Mouse (Mus musculus) limb, embryonic 14.5 days (tissue): Measurements from ENCODE around the gene Lrig3. TPM values are rescaled to one million over a fixed set of nuclear protein-coding genes. Genes with fewer than 3 reads are reported as not detected.
A peak's percentile ranks its signal among the peaks of the same experiment; 100 is the strongest.

ENCODE experiments used
- ATAC-seq: fragments of 200-750 bp; cut with Nextera tagmentation; 2 replicates; pipeline ENCODE4 v1.8.0; 2017; ENCODE audit warnings: low read depth, moderate number of reproducible peaks, moderate TSS enrichment; ENCODE audit not compliant: low FRiP score
- DNase-seq: peaks from one replicate; pipeline ENCODE4 v3.0.0-alpha.2; 2015; ENCODE audit warnings: low spot score
- H3K27ac ChIP-seq: fragments of 300-500 bp; sonication (generic); replicated peaks from 2 replicates; pipeline ENCODE4 v1.5.1; 2014; ENCODE audit warnings: low read depth, mild to moderate bottlenecking, low read length, moderate library complexity, mixed read lengths
- H3K27me3 ChIP-seq: fragments of 300-500 bp; sonication (generic); 2 replicates; pipeline ENCODE4 v1.6.1; 2014; ENCODE audit warnings: low read length, mixed read lengths; ENCODE audit not compliant: control insufficient read depth, insufficient read depth
- H3K36me3 ChIP-seq: fragments of 300-500 bp; sonication (generic); 2 replicates; pipeline ENCODE4 v1.6.1; 2014; ENCODE audit warnings: mild to moderate bottlenecking, low read length, moderate library complexity, mixed read lengths; ENCODE audit not compliant: control insufficient read depth, insufficient read depth
- H3K4me1 ChIP-seq: fragments of 300-500 bp; sonication (generic); 2 replicates; pipeline ENCODE4 v1.6.1; 2014; ENCODE audit warnings: antibody characterized with exemption, low read length, mixed read lengths; ENCODE audit not compliant: control insufficient read depth, insufficient read depth
- H3K4me2 ChIP-seq: fragments of 300-500 bp; sonication (generic); replicated peaks from 2 replicates; pipeline ENCODE4 v1.6.1; 2014; ENCODE audit warnings: low read depth, mild to moderate bottlenecking, low read length, moderate library complexity; ENCODE audit not compliant: severe bottlenecking
- H3K4me3 ChIP-seq: fragments of 300-500 bp; sonication (generic); replicated peaks from 2 replicates; pipeline ENCODE4 v1.5.1; 2014; ENCODE audit warnings: low read length
- H3K9ac ChIP-seq: fragments of 300-500 bp; sonication (generic); 2 replicates; pipeline ENCODE4 v1.6.1; 2014; ENCODE audit warnings: mild to moderate bottlenecking, low read depth, low read length, moderate library complexity; ENCODE audit not compliant: severe bottlenecking
- H3K9me3 ChIP-seq: fragments of 300-500 bp; sonication (generic); 2 replicates; pipeline ENCODE4 v1.6.1; 2016; ENCODE audit warnings: low read length; ENCODE audit not compliant: control insufficient read depth
- POLR2A ChIP-seq: fragments of 200-500 bp; IDR thresholded peaks from 2 replicates; pipeline ENCODE4 v1.8.0; 2012; ENCODE audit warnings: inconsistent platforms, mild to moderate bottlenecking, moderate library complexity, borderline replicate concordance; ENCODE audit not compliant: insufficient read depth, insufficient read length; ENCODE audit errors: extremely low read depth
- WGBS: fragments of 180-500 bp; shearing (Covaris S2); extraction: QIAGEN DNeasy Blood & Tissue Kit; methylation state at CpG from one replicate; pipeline ENCODE4 v1.1.7; 2014; 5-methylcytosine and 5-hydroxymethylcytosine counted together
- polyA plus RNA-seq, 2 experiments: library from polyadenylated mRNA; depleted of rRNA in 1 of 2; stranded (reverse) in 1 of 2; unstranded in 1 of 2; fragments of >200 nt; fragmentation: Nextera tagmentation in 1 of 2; extraction: Ambion mirVana in 1 of 2; gene quantifications; 2 replicates each; pipeline versions ENCODE4 v1.2.1 to v1.2.3; 2012 to 2014

Lrig3 gene
- polyA plus RNA-seq, 2 experiments: 47.0 to 84.9 TPM

DNA sequence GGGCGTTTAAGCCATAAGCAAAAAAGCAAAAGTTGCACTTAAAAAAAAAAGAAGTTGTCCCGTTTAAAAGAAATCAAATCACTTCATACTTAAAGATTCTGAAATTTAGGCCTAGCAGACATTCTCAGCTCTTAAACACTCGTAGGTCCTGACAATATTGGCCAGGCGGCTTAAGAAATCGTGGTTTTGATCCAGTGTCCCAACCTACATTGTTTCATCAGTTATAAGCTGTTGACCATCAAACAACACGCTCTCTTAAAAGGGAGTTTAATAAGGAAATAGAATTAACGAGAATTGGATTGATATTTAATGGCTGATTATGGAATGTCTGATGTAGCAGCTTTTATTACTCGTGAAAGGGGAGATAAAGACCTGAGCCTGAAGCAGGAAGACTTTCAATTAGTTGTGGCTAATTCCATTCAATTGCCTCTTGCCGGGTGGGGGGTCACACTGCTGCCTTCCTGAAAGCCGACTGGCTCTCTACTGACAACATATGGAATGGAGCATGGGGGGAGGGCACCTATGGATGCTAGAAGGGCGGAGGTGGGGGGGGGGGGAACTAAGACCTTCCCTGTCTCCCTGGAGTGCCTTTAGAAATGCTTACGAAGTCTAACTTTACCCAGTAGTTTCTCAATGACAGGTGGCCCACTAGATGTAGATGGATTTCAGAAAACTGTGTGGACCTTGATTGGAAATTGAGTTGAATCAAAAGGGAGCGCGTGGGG lies 1.6 kb downstream of the Lrig3 start:
- TF ChIP-seq POLR2A: peak; percentile 38; the same call in 1 of the 2 replicates

DNA sequence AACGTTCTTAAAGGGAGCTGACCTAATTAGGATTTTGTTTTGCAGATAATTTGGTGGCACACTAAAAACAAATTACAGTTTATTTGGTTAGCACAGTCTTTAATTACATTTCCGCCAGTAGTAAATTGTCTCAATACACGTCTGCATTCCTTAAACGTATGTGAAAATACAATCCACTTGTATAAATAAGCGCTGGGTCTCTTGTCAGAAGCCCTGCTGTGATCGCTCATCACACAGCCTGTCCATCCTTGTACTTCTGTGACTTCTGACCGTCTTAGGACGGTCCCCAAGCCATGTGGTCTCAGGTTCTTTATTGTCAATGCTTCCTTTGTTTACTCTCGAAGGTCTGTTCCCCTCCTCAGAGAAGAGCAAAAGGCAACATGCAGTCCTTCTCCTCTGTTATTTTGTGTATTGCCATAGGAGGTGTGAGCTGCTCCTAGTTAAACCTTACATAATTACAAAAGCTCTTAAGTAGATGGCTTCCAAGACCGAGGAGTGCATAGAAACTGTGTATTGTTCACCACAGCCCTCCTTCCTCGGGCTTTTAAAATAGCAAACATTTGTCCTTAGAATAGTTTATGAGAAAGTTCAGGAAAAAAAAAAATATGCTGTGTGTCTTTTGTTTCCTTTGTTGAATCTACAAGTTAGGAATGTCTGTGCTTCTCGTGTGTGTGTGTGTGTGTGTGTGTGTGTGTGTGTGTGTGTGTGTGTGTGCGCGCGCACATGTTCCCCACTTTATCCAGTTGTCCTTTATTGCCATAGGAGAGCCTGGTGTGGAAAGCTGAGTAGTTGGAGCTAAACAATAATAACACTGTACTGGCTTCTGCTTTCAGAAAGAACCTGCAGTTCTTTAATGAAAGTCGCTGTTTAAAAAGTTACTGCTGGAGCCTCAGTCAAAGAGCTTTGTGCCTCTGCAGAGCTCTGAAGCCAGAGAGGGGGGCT lies 2.5 kb downstream of the Lrig3 start:
- Histone ChIP-seq H3K27ac (peak overlapping the region; percentile 99), H3K36me3 (peaks cover 11% of the 10 kb centered on the region), H3K9ac (peak overlapping the region; percentile 100), H3K4me1 (peaks cover 30% of the 10 kb centered on the region), H3K4me3 (peak overlapping the region; percentile 95), H3K4me2 (peak overlapping the region; percentile 60), H3K27me3 (no peaks in the 10 kb centered on the region), H3K9me3 (no peaks in the 10 kb centered on the region)
- WGBS: 5% methylated on average over 16 of the region's 16 CpGs
- ATAC-seq (peak; percentile 9; the same call in 1 of the 2 replicates), DNase-seq (peak; percentile 65)
- no peak for TF ChIP-seq POLR2A

More for the DNA sequence above, 1.6 kb downstream of the Lrig3 start:
- peak overlapping the region; percentile 99 for H3K27ac ChIP-seq
- DNase-seq: peak; percentile 70
- H3K36me3 ChIP-seq: peaks cover 4% of the 10 kb centered on the region
- no peak for ATAC-seq
- H3K9ac ChIP-seq: peak overlapping the region; percentile 100
- no peaks in the 10 kb centered on the region for H3K9me3 ChIP-seq
- peaks cover 23% of the 10 kb centered on the region for H3K4me1 ChIP-seq
- no peaks in the 10 kb centered on the region for H3K27me3 ChIP-seq
- 4% methylated on average over 14 of the region's 14 CpGs for WGBS
- H3K4me3 ChIP-seq: peak overlapping the region; percentile 95
- peak overlapping the region; percentile 60 for H3K4me2 ChIP-seq

DNA sequence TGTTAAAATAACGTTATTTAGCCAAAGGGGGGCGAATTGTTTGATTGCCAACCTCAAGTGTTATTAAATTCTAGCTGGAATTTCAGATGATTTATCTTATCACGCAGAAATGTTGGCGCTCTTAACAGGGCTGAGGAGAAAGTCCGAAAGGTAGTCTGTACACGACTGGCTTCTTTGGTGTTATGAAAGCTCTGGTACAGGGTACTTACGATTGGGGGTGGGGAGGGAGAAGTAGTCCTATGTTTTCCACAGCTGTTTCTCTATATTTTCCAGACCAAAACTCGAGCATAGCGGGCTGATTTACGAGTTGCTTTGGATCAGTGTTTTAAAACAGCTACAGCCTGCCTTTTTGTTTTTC lies 3.1 kb downstream of the Lrig3 start:
- H3K4me1 ChIP-seq: peaks cover 35% of the 10 kb centered on the region
- H3K9ac ChIP-seq: peak overlapping the region; percentile 100
- no peaks in the 10 kb centered on the region for H3K9me3 ChIP-seq
- no peak for TF ChIP-seq POLR2A
- peaks cover 16% of the 10 kb centered on the region for H3K36me3 ChIP-seq
- H3K27me3 ChIP-seq: no peaks in the 10 kb centered on the region
- peak; percentile 86 for DNase-seq
- WGBS: 6% methylated on average over 10 of the region's 10 CpGs
- ATAC-seq: peak; percentile 32; the same call in 1 of the 2 replicates
- peak overlapping the region; percentile 99 for H3K27ac ChIP-seq
- peak overlapping the region; percentile 60 for H3K4me2 ChIP-seq
- H3K4me3 ChIP-seq: peak overlapping the region; percentile 95

DNA sequence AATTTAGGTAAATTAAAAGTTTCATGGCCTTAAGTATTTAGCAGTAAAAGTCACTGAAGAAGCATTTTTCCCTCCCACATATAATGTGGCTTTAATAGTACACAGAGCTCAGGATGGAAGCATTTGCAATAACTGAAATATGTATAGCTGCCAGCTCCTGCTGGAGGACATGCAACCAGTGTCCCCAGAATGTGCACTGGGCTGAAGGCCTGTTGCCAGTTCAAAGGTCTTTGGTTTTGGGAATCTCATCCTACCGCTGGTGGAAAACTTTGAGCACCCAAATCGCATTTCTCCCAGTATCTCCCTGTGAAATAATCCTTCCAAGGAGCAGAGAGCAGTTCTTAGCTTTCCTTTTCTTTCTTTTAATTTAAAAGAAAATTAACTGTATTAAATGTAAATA lies 4.1 kb downstream of the Lrig3 start:
- H3K4me2 ChIP-seq: peak overlapping the region; percentile 60
- DNase-seq (no peak), ATAC-seq (no peak)
- H3K4me3 ChIP-seq: peak overlapping the region; percentile 95
- peak overlapping the region; percentile 100 for H3K9ac ChIP-seq
- peak overlapping the region; percentile 99 for H3K27ac ChIP-seq
- no peaks in the 10 kb centered on the region for H3K27me3 ChIP-seq
- peaks cover 37% of the 10 kb centered on the region for H3K4me1 ChIP-seq
- H3K9me3 ChIP-seq: no peaks in the 10 kb centered on the region
- no peak for TF ChIP-seq POLR2A
- WGBS: 31% methylated on average over 2 of the region's 2 CpGs
- peaks cover 20% of the 10 kb centered on the region for H3K36me3 ChIP-seq

DNA sequence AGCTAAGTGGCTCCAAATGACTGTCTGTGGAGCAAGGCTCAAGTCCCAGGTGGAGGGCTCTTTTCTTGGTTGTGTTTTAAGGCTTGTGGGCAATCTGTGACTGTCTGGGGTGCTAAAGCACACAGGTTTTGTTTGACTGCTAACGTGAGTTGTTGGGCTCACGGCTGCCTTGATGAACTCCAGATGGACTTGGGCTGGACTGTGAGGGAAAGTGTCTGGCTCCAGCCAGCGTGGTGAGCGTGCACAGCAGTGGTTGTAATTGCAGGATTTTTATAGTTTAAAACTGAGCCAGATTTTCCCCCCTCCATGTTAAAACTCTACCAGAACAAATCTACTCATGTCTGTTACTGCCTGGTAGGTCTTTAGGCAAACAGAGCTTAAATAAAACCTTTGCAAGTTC lies 4.5 kb downstream of the Lrig3 start:
- peak; percentile 91 for DNase-seq
- H3K9ac ChIP-seq: peak overlapping the region; percentile 100
- peak; percentile 56 for ATAC-seq

More for the DNA sequence above, 4.5 kb downstream of the Lrig3 start:
- no peaks in the 10 kb centered on the region for H3K9me3 ChIP-seq
- WGBS: 15% methylated on average over 4 of the region's 4 CpGs
- H3K4me1 ChIP-seq: peaks cover 32% of the 10 kb centered on the region
- peak overlapping the region; percentile 95 for H3K4me3 ChIP-seq
- TF ChIP-seq POLR2A: no peak
- H3K36me3 ChIP-seq: peaks cover 25% of the 10 kb centered on the region
- H3K4me2 ChIP-seq: peak overlapping the region; percentile 60
- peak overlapping the region; percentile 99 for H3K27ac ChIP-seq
- H3K27me3 ChIP-seq: no peaks in the 10 kb centered on the region
